Mouse (Mus musculus) spleen, embryonic (tissue): ENCODE data around the gene Hspb1.

Source experiments
- CTCF ChIA-PET: fragments of 350-600 bp; sonication (Branson Sonifier 250); formaldehyde crosslinking; loops from one replicate; lab custom pipeline; 2022; lab: Charles Lee

The Hspb1 gene

DNA sequence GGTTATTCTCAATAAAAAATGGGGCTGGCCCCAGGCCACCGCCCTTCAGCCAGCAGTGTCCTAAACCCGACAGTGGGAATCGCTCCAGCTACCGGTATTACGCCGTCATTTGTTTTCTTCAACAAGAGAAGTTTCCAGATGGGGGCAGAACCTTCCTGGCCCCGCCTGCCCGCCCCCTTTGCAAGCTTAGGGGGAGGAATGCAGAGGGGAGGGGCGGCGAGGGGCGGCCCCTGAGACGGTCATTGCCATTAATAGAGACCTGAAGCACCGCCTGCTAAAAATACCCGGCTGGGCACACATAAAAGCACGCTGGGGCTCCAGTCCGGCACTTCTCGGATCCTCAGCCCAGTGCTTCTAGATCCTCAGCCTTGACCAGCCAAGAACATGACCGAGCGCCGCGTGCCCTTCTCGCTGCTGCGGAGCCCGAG is at the start of gene Hspb1:
Gene Hspb1 (plus strand): TSS at position 245 of the 428 bp plus-strand sequence.
- CTCF ChIA-PET = interaction anchor here (0.6 kb wide), 1 partner anchor 213 kb away, joined by 4 read pairs; no protein-coding TSS in a partner anchor

GRCm38 (mm10) chr5:135841651-135842050 is 46.1 kb upstream of the Hspb1 start:
- CTCF ChIA-PET = no interaction called here

GRCm38 (mm10) chr5:135843418-135843817 is 44.3 kb upstream of the Hspb1 start:
- CTCF ChIA-PET = no interaction called here

DNA sequence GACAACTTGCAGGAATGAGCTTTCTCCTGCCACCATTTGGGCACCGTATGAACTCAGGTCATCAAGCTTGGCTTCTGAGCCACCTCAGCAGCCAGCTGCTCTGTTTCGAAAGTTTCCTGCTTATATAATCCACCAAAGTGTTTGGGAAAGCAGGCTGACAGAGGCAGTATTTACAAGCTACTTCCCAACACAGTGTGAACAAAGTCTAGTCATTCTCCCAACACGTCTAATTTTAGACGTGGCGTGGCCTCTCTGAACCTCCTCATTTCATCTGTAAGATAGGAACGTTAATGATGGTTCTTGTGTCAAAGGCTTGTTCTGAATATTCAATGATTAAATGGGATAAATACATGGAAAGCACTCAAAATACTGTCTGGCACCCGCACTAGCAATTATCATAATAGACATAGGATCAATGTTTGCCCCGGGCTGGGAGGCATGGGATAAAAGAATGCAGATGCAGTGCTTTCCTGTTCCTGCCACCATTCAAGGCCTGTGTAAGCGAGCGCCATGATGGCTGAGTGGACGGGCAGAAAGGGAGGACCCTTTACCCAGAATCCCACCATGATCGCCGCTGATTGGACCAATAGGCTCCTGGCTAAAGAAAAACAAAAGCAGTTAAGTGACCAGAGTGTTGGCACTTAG is 41.9 kb upstream of the Hspb1 start:
- CTCF ChIA-PET = no interaction called here

GRCm38 (mm10) chr5:135847460-135847859 is 40.3 kb upstream of the Hspb1 start:
- CTCF ChIA-PET = no interaction called here

DNA sequence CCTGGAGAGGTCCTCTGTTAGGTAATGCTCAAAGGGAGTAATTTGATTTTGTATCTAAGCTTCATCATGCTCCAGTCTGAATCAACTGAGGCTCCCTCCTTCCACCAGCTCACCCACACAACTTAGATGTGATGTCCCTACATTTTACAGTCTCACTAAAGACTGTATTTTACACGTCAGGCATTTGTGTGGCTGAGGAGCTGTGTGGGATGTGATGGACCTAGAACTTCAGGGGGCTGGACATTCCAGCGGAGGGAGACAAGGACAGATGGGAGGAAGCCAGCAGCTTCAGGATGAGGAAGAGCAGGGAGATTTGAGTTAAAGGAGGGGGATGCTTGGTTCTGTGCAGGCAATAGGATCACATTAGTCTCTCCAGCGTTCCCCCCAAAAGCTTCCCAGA is 39.8 kb upstream of the Hspb1 start:
- CTCF ChIA-PET = no interaction called here

DNA sequence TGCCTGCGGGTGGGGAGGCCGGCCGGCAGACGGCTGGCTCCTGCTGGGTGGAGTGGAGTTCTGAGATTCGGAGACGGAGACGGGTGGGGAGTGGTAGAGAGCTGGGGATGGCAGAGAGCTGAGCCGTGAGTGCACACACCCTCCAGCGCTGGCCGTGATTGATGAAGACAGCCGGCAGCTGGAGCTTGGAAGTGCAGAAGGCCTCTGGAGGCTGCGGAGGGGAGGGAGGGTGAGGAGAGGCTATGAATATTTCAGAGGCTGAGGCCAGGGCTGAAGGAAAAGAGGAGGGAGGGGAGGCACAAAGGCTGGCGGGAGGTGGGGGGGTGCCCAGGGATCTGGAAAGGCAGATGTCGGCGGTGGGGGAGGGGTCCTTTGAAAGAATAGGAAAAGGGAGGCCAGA is 36.7 kb upstream of the Hspb1 start:
- CTCF ChIA-PET = interaction anchor here (0.6 kb wide), 1 partner anchor 77 kb away, joined by 3 read pairs; no protein-coding TSS in a partner anchor

GRCm38 (mm10) chr5:135851481-135851880 is 36.2 kb upstream of the Hspb1 start:
- CTCF ChIA-PET = interaction anchor here (0.6 kb wide), 1 partner anchor 77 kb away, joined by 3 read pairs; no protein-coding TSS in a partner anchor

- CTCF ChIA-PET = no interaction called here
Measured at GRCm38 (mm10) chr5:135852421-135852820, 35.3 kb upstream of the Hspb1 start.

DNA sequence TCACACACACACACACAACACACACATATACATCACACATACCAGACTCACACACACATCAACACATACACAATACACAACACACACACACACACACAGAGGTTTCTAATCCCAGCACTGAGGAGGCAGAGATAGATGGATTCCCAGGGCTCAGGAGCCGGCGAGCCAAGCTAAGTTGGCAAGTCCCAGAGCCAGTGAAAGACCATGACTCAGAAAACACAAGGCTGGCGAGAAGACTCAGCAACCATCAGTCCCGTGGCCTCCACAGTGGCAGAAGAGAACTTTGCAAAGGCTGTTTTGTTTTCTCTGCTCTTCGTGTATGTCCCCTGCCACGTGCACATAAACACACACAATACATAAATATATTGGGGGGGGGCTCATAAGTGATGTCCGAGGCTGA is 34.0 kb upstream of the Hspb1 start:
- CTCF ChIA-PET = interaction anchor here (0.7 kb wide), 1 partner anchor 1152 kb away, joined by 4 read pairs; no protein-coding TSS in a partner anchor

GRCm38 (mm10) chr5:135855156-135855555 is 32.6 kb upstream of the Hspb1 start:
- CTCF ChIA-PET = interaction anchor here (0.6 kb wide), 1 partner anchor 160 kb away, joined by 8 read pairs; no protein-coding TSS in a partner anchor

DNA sequence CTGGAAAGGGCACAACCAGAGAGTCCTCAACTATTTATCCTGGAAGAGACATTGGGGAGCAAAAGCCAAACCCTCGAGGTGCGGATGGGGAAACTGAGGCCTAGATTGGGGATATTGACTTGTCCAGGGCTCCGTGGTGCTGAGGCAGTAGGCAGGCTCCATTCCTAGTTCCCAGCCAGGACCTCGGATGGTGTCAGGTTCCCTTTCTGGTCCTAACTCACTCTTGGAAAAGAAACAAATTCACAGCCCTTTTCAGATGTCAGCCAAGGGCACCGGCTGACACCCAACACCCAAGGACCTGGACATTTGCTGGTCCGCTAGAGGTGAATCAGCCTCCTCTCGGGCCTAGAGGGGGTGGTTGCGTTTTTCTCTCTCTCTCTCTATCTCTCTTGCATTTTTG is 21.1 kb upstream of the Hspb1 start:
- CTCF ChIA-PET = no interaction called here

- CTCF ChIA-PET = no interaction called here
Measured at GRCm38 (mm10) chr5:135867637-135868593, 19.8 kb upstream of the Hspb1 start.

DNA sequence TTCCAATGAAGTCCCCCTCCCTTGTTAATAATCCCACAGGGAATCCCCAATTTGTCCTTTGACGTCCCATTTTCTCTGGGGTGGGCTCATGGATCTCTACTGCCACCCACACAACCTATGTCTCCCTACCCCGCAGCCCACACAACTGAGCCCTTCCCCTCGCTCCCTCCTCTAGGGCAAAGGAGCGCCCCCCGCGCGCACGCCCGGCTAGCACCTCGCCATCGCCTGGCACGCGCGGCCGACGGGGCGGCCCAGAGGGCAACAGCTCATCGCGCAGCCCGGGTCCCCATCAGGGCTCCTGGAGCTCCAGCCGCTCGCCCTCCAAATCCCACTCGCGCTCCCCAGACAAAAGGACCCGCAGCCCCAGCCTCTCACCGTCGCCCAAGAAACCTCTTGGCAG is 19.1 kb upstream of the Hspb1 start:
- CTCF ChIA-PET = no interaction called here

DNA sequence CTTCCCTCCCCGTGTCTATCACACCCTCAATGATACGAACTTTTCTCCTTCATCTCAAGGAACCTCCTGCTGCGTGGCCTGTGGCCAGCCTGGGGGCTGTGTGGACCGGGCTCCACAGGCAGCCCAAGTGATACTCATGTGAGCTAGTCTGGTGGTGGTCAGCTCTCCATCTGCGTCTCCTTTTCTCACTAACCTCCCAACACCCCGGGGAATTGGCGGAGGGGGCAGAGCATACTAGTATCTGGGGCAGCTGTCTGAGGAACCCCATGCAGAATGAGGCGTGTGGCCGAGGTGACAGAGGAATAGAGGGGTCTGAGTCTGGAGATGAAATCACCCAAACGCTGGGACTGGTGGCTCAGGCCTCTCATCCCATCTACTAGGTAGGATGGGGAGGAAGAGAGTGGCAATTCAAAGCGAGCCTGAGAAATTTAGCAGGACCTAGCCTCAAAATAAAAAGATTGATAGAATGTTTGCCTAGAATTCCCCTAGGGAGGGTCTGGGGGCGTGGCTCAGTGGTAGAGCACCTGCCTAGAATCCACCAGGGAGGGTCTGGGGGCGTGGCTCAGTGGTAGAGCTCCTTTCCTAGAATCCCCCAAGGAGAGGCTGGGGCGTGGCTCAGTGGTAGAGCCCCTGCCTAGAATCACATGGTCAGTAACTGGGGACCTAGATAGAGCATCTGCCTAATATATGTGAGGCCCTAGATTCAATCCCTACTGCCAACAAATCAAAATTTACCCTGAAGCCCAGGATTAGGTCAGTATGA is 17.9 kb upstream of the Hspb1 start:
- CTCF ChIA-PET = no interaction called here

- CTCF ChIA-PET = no interaction called here
Measured at GRCm38 (mm10) chr5:135870505-135870904, 17.2 kb upstream of the Hspb1 start.

DNA sequence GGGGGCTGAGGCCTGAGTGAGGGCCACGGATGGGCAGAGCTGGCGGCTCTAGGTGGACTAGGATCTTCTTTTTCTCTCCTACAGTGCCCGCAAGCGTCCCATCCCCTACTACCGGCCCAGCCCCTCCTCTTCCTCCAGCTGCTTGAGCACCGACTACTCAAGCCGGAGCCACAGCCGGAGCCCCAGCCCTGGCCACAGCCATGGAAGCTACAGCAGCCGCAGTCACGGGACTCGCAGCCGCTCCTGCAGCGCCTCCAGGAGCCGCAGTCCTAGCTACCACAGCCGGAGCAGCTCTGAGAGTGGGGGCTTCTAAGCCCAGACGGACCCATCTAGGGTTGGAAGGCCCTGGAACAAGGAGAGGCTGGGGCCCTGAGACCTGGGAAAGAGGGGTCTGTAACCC is 14.7 kb upstream of the Hspb1 start:
- CTCF ChIA-PET = interaction anchor here (0.5 kb wide), 1 partner anchor 1772 kb away, joined by 3 read pairs; no protein-coding TSS in a partner anchor

DNA sequence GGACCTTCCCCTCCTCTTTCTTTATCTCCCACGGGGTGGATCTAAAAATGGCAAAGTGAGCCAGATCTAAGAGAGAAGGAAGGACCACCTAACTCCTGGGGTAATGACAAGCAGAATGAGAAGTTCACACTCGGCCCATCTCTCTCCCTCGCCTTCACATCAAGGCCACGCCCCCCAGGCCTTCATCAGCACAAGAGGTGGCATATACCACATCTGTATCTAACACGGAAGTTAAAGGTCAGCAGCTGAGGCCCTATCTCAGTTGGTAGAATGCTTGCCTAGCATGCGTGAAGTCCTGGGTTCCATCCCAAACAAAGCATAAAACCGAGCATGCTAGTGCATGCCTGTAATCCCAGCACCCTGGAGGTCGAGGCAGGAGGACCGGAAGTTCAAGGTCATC is 14.0 kb upstream of the Hspb1 start:
- CTCF ChIA-PET = no interaction called here

GRCm38 (mm10) chr5:135877180-135877579 is 10.5 kb upstream of the Hspb1 start:
- CTCF ChIA-PET = interaction anchor here (0.6 to 1.5 kb wide), 2 partner anchors 18 to 21 kb away, joined by 5 to 7 read pairs; no protein-coding TSS in a partner anchor

DNA sequence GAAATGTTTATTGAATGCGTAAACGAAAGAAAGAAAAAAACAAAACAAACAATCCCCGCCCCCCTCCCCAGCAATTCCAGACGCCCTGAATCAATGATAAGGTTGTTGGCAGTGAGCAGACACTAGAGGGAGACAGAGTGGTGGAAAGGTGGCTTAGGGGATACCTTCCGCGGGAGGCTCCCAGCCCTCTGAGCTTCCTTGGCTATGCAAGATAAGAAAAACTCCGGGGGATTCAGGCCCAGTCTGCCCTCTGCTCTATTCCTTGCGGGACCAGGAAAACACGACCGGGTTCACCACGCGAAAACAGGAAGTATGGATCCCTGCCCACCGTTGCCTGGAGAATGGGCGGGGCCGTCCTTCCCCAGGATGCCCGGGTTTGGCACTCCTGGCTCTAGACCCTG is 9.9 kb upstream of the Hspb1 start:
- CTCF ChIA-PET = interaction anchor here (0.6 to 1.5 kb wide), 2 partner anchors 19 to 20 kb away, joined by 5 to 7 read pairs; no protein-coding TSS in a partner anchor

- CTCF ChIA-PET = no interaction called here
Measured at GRCm38 (mm10) chr5:135879449-135880158, 8.1 kb upstream of the Hspb1 start.
